Comparison of ENCODE assay signal across 14 mouse cellular contexts in the genomic region with DNA sequence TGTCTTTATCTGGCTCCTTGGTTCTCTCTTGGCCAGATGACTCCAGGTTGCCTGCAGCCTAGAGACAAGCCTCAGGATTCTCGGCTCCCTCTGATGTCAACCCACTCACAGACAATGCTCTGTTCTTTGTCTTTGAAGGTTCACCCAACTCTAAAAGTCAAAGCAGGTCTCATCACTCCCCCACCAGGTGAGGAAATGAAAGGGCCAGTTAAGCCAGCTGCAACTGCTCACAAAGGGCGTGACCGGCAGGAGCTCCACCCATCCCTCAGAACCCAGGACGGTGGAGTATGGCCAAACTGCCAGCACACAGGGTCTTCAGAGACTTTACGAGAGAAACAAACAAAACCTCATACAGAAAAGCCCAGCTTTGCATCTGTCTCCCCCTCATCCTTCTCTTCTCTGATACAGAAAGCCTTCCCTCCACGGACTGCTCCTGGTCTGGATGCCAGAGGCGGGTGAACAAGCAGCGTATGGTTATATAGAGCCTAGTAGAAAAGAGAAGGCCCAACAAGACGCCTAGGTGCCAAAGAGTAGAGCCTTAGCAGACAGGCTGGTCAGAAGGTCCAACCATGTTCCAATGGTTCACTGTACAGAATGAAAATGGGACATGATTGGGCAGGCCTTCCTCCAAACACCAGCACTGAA. TPM values are rescaled to one million over a fixed set of nuclear protein-coding genes. Genes with fewer than 3 reads are reported as not detected.
DNase-seq lines count a peak whose midpoint lies in the region; ATAC-seq and TF ChIP-seq lines count a peak whose summit lies in the region.
"Had no signal": no experiment of that assay in that cellular context is flagged by ENCODE, and none has a peak within 500 bp of the region (broad histone marks: within the 10 kb centered on the region; RNA-seq: fewer than 3 reads in every experiment).

No protein-coding gene starts in this region.

- peaks cover 34% of the 10 kb centered on the region for H3K4me1 ChIP-seq in heart, embryonic 10.5 days
- H3K4me1 ChIP-seq in stomach, postnatal 0 days (replicated peaks; ENCODE audit: control insufficient read depth, insufficient read depth), result no peaks in the 10 kb centered on the region
- no peaks in the 10 kb centered on the region for H3K4me1 ChIP-seq in forebrain, embryonic 12.5 days
- H3K4me1 ChIP-seq: neural tube, embryonic 13.5 days had no signal

- H3K27me3 ChIP-seq in heart, embryonic 10.5 days (ENCODE audit: insufficient read depth, poor library complexity, severe bottlenecking), result peaks cover 4% of the 10 kb centered on the region; the same call in 1 of the 2 replicates
- H3K27me3 ChIP-seq in stomach, postnatal 0 days (ENCODE audit: control insufficient read depth, insufficient read depth, low read length), result no peaks in the 10 kb centered on the region
- no peaks in the 10 kb centered on the region for H3K27me3 ChIP-seq in forebrain, embryonic 12.5 days
- H3K27me3 ChIP-seq: lung, embryonic 15.5 days; neural tube, embryonic 13.5 days had no signal

- DNase-seq in heart, embryonic 10.5 days (ENCODE audit: low spot score), result no peak
- no peak for DNase-seq in heart, adult 8-10 months (ENCODE audit: low spot score)
- DNase-seq in CD4-positive helper T cell, adult 2 months (ENCODE audit: low read depth, low spot score), result peak; percentile 58
- peak; percentile 39 for DNase-seq in T-cell, adult 2 months (ENCODE audit: low spot score)
- no peak for DNase-seq in stomach, postnatal 0 days (ENCODE audit: low spot score)
- no peak for DNase-seq in cerebellum, postnatal 14 days
- DNase-seq in left cerebral cortex, adult 9 months (ENCODE audit: low spot score in 2 of 2), result no peak
- DNase-seq: gastrocnemius, postnatal 36 days; kidney, postnatal 36 days had no signal

- peak; percentile 51 for TF ChIP-seq CTCF in stomach, postnatal 0 days (IDR thresholded peaks at IDR 0.05; ENCODE audit: low read depth)

- H3K4me3 ChIP-seq in heart, embryonic 10.5 days, result no peak overlapping the region
- H3K4me3 ChIP-seq in stomach, postnatal 0 days (ENCODE audit: low read depth, low read length), result no peak overlapping the region
- H3K4me3 ChIP-seq in forebrain, embryonic 12.5 days (replicated peaks), result no peak overlapping the region
- H3K4me3 ChIP-seq: limb, embryonic 13.5 days; lung, embryonic 15.5 days; neural tube, embryonic 13.5 days had no signal

- H3K9ac ChIP-seq in stomach, postnatal 0 days (ENCODE audit: low read length), result no peak overlapping the region
- no peak overlapping the region for H3K9ac ChIP-seq in forebrain, embryonic 12.5 days
- H3K9ac ChIP-seq: limb, embryonic 13.5 days; lung, embryonic 15.5 days; neural tube, embryonic 13.5 days had no signal

- 0 out of 2 replicates have a peak overlapping the region, but pooled peaks have one; percentile 29 for H3K27ac ChIP-seq in heart, embryonic 10.5 days
- H3K27ac ChIP-seq in stomach, postnatal 0 days (replicated peaks), result no peak overlapping the region
- no peak overlapping the region for H3K27ac ChIP-seq in forebrain, embryonic 12.5 days
- H3K27ac ChIP-seq: limb, embryonic 13.5 days; lung, embryonic 15.5 days; neural tube, embryonic 13.5 days had no signal

- H3K4me2 ChIP-seq in stomach, postnatal 0 days (replicated peaks; ENCODE audit: low read depth), result no peak overlapping the region
- H3K4me2 ChIP-seq in forebrain, embryonic 12.5 days, result no peak overlapping the region
- H3K4me2 ChIP-seq: limb, embryonic 13.5 days; lung, embryonic 15.5 days; neural tube, embryonic 13.5 days had no signal

- no peak for TF ChIP-seq EP300 in stomach, postnatal 0 days (optimal IDR thresholded peaks at IDR 0.05)

- WGBS in heart, embryonic 10.5 days, result 52% methylated on average over 9 of the region's 9 CpGs
- WGBS in stomach, postnatal 0 days, result 45% methylated on average over 9 of the region's 9 CpGs
- WGBS in forebrain, embryonic 12.5 days, result 63% methylated on average over 9 of the region's 9 CpGs

- H3K9me3 ChIP-seq in heart, embryonic 10.5 days, result no peaks in the 10 kb centered on the region
- H3K9me3 ChIP-seq in stomach, postnatal 0 days (ENCODE audit: control insufficient read depth, low read length), result no peaks in the 10 kb centered on the region
- no peaks in the 10 kb centered on the region for H3K9me3 ChIP-seq in forebrain, embryonic 12.5 days
- H3K9me3 ChIP-seq: limb, embryonic 13.5 days; lung, embryonic 15.5 days; neural tube, embryonic 13.5 days had no signal

- no peak for ATAC-seq in stomach, postnatal 0 days (ENCODE audit: low FRiP score, low TSS enrichment)
- no peak for ATAC-seq in forebrain, embryonic 12.5 days (ENCODE audit: low FRiP score)
- ATAC-seq: inflammation-experienced regulatory T-cells, adult 6 months had no signal

- H3K36me3 ChIP-seq in heart, embryonic 10.5 days, result no peaks in the 10 kb centered on the region
- H3K36me3 ChIP-seq in stomach, postnatal 0 days (ENCODE audit: control insufficient read depth, insufficient read depth, low read length), result no peaks in the 10 kb centered on the region
- H3K36me3 ChIP-seq in forebrain, embryonic 12.5 days (replicated peaks), result no peaks in the 10 kb centered on the region
- H3K36me3 ChIP-seq: limb, embryonic 13.5 days; lung, embryonic 15.5 days; neural tube, embryonic 13.5 days had no signal

RNA-seq across cellular contexts. Expression of gene Nfe2l3, which starts 9.8 kb away (rescaled TPM):
- polyA plus RNA-seq in heart, embryonic 10.5 days (2016; fragmentation: Nextera tagmentation; extraction: Ambion mirVana), result 2.0 and 2.9 TPM in 2 replicates
- under 1 TPM in 2 of 4 experiments, not detected in 2; 0.28 to 0.35 TPM for total RNA-seq in heart, adult 8-10 months (2022)
- 19.6 and 20.9 TPM in 2 replicates for polyA plus RNA-seq in stomach, postnatal 0 days (2015; fragmentation: Nextera tagmentation; extraction: Ambion mirVana)
- polyA plus RNA-seq in forebrain, embryonic 12.5 days (2016; fragmentation: Nextera tagmentation; extraction: Ambion mirVana), result 2.2 and 2.3 TPM in 2 replicates

RNA-seq across cellular contexts. Expression of gene Hnrnpa2b1, which starts 27.4 kb away (rescaled TPM):
- 1,335 and 1,445 TPM in 2 replicates for polyA plus RNA-seq in heart, embryonic 10.5 days (2016; fragmentation: Nextera tagmentation; extraction: Ambion mirVana)
- 100 to 1,000 TPM; 367 to 444 (median 409) TPM for total RNA-seq in heart, adult 8-10 months (2022)
- 525 and 543 TPM in 2 replicates for polyA plus RNA-seq in stomach, postnatal 0 days (2015; fragmentation: Nextera tagmentation; extraction: Ambion mirVana)
- 2,862 and 3,130 TPM in 2 replicates for polyA plus RNA-seq in forebrain, embryonic 12.5 days (2016; fragmentation: Nextera tagmentation; extraction: Ambion mirVana)

RNA-seq across cellular contexts. Expression of gene Cbx3, which starts 27.8 kb away (rescaled TPM):
- polyA plus RNA-seq in heart, embryonic 10.5 days (2016; fragmentation: Nextera tagmentation; extraction: Ambion mirVana), result 382 and 501 TPM in 2 replicates
- 10 to 100 TPM; 54.1 to 62.0 (median 59.1) TPM for total RNA-seq in heart, adult 8-10 months (2022)
- polyA plus RNA-seq in stomach, postnatal 0 days (2015; fragmentation: Nextera tagmentation; extraction: Ambion mirVana), result 209 and 224 TPM in 2 replicates
- 719 and 759 TPM in 2 replicates for polyA plus RNA-seq in forebrain, embryonic 12.5 days (2016; fragmentation: Nextera tagmentation; extraction: Ambion mirVana)

Comparison
In these comparisons a context has a peak if more than half of its experiments do, and no peak if none do; other contexts are left out.
1. DNase-seq: peak in CD4-positive helper T cell, adult 2 months (single experiment) and T-cell, adult 2 months (single experiment); none in heart, embryonic 10.5 days (single experiment), heart, adult 8-10 months (single experiment), stomach, postnatal 0 days (single experiment), cerebellum, postnatal 14 days (0 of 2) and left cerebral cortex, adult 9 months (0 of 2).